ENCODE assay signal across 8 mouse cellular contexts in genomic region chr17:24416051-24416652, GRCm38 (mm10). TPM values are rescaled to one million over a fixed set of nuclear protein-coding genes. Genes with fewer than 3 reads are reported as not detected.
DNase-seq lines count a peak whose midpoint lies in the region; ATAC-seq and TF ChIP-seq lines count a peak whose summit lies in the region.

No protein-coding gene starts in this region.

- no peak for ATAC-seq in forebrain, embryonic 16.5 days
- ATAC-seq in liver, embryonic 15.5 days (ENCODE audit: insufficient read depth) = no peak
- ATAC-seq in cerebellum, adult (ENCODE audit: insufficient number of reproducible peaks, low FRiP score, low TSS enrichment) = no peak

- H3K27ac ChIP-seq in heart, embryonic 10.5 days = no peak overlapping the region
- H3K27ac ChIP-seq in ES-Bruce4 (ENCODE audit: insufficient read depth, low read length) = no peak overlapping the region
- no peak overlapping the region for H3K27ac ChIP-seq in forebrain, embryonic 16.5 days (ENCODE audit: low read length)
- H3K27ac ChIP-seq in liver, embryonic 15.5 days (replicated peaks) = peak overlapping the region; percentile 29; the same call in 1 of the 2 replicates

- intact Hi-C loops in heart, postnatal 36 days (cut with DNase I) = loop anchor here (5.0 to 10.0 kb wide), 2 partner anchors 301 to 479 kb away; partner anchors contain the start of genes Eme2, Mrps34, Nme3 and Rnf151

- H3K9ac ChIP-seq in ES-Bruce4 (ENCODE audit: low read depth, poor library complexity, severe bottlenecking) = peak overlapping the region; percentile 80
- H3K9ac ChIP-seq in forebrain, embryonic 16.5 days (replicated peaks; ENCODE audit: low read depth, low read length) = no peak overlapping the region
- H3K9ac ChIP-seq in liver, embryonic 15.5 days = peak overlapping the region; percentile 83

- WGBS in heart, embryonic 10.5 days = 84% methylated on average over 3 of the region's 3 CpGs
- 84% methylated on average over 3 of the region's 3 CpGs for WGBS in forebrain, embryonic 16.5 days
- 74% methylated on average over 3 of the region's 3 CpGs for WGBS in liver, embryonic 15.5 days (ENCODE audit: insufficient replicate concordance)

- peaks cover 24% of the 10 kb centered on the region for H3K4me1 ChIP-seq in heart, embryonic 10.5 days
- no peaks in the 10 kb centered on the region for H3K4me1 ChIP-seq in ES-Bruce4 (ENCODE audit: control insufficient read depth, insufficient read depth, low read length)
- peaks cover 30% of the 10 kb centered on the region for H3K4me1 ChIP-seq in forebrain, embryonic 16.5 days (replicated peaks; ENCODE audit: control insufficient read depth, insufficient read depth, low read length)
- peaks cover 47% of the 10 kb centered on the region for H3K4me1 ChIP-seq in liver, embryonic 15.5 days (replicated peaks)

- TF ChIP-seq POLR2A in ES-Bruce4 (IDR thresholded peaks at IDR 0.05; ENCODE audit: insufficient read depth, low read length) = no peak

- H3K36me3 ChIP-seq in heart, embryonic 10.5 days = peaks cover 58% of the 10 kb centered on the region
- peaks cover 55% of the 10 kb centered on the region for H3K36me3 ChIP-seq in ES-Bruce4 (ENCODE audit: control insufficient read depth, insufficient read depth, low read length, poor library complexity, severe bottlenecking)
- H3K36me3 ChIP-seq in forebrain, embryonic 16.5 days (ENCODE audit: control insufficient read depth, insufficient read depth) = peaks cover 27% of the 10 kb centered on the region
- peaks cover 65% of the 10 kb centered on the region for H3K36me3 ChIP-seq in liver, embryonic 15.5 days (replicated peaks)

- H3K9me3 ChIP-seq in heart, embryonic 10.5 days = no peaks in the 10 kb centered on the region
- no peaks in the 10 kb centered on the region for H3K9me3 ChIP-seq in ES-Bruce4 (replicated peaks; ENCODE audit: control insufficient read depth, insufficient read depth, low read length, poor library complexity, severe bottlenecking)
- no peaks in the 10 kb centered on the region for H3K9me3 ChIP-seq in forebrain, embryonic 16.5 days (ENCODE audit: control insufficient read depth, low read length)
- H3K9me3 ChIP-seq in liver, embryonic 15.5 days (replicated peaks) = no peaks in the 10 kb centered on the region

- no peaks in the 10 kb centered on the region for H3K27me3 ChIP-seq in heart, embryonic 10.5 days (ENCODE audit: insufficient read depth, poor library complexity, severe bottlenecking)
- no peaks in the 10 kb centered on the region for H3K27me3 ChIP-seq in ES-Bruce4 (ENCODE audit: control insufficient read depth, insufficient read depth, low read length, poor library complexity, severe bottlenecking)
- no peaks in the 10 kb centered on the region for H3K27me3 ChIP-seq in forebrain, embryonic 16.5 days (replicated peaks; ENCODE audit: control insufficient read depth, insufficient read depth, low read length)
- no peaks in the 10 kb centered on the region for H3K27me3 ChIP-seq in liver, embryonic 15.5 days

- peak overlapping the region; percentile 97 for H3K4me2 ChIP-seq in forebrain, embryonic 16.5 days (ENCODE audit: low read length)
- H3K4me2 ChIP-seq in liver, embryonic 15.5 days = peak overlapping the region; percentile 79

- peak overlapping the region; percentile 85 for H3K4me3 ChIP-seq in heart, embryonic 10.5 days
- peak overlapping the region; percentile 49 for H3K4me3 ChIP-seq in ES-Bruce4 (ENCODE audit: low read depth, low read length)
- no peak overlapping the region for H3K4me3 ChIP-seq in forebrain, embryonic 16.5 days (replicated peaks; ENCODE audit: low read length)
- H3K4me3 ChIP-seq in liver, embryonic 15.5 days (replicated peaks) = peak overlapping the region; percentile 90

- DNase-seq in heart, embryonic 10.5 days (ENCODE audit: low spot score) = no peak
- DNase-seq in heart, postnatal 36 days = no peak
- no peak for DNase-seq in right cerebral cortex, adult 2 months (ENCODE audit: low spot score in 2 of 2)
- no peak for DNase-seq in spleen, postnatal 36 days (ENCODE audit: low spot score in 2 of 2)

- TF ChIP-seq CTCF in ES-Bruce4 (IDR thresholded peaks at IDR 0.05; ENCODE audit: low read depth, low read length) = no peak

- no peak for TF ChIP-seq EP300 in ES-Bruce4 (IDR thresholded peaks at IDR 0.05; ENCODE audit: insufficient read depth, low read depth, low read length)

RNA-seq across cellular contexts. Expression of gene Rnps1, which starts 1.8 kb away (rescaled TPM):
- 311 and 345 TPM in 2 replicates for polyA plus RNA-seq in heart, embryonic 10.5 days (2016; fragmentation: Nextera tagmentation; extraction: Ambion mirVana)
- 10 to 100 TPM; 58.4 to 61.6 TPM for total RNA-seq in heart, postnatal 36 days (2021)
- polyA plus RNA-seq in ES-Bruce4 (2011; ENCODE audit: insufficient read depth, insufficient read length, low read depth, missing spikeins) = 323 and 334 TPM in 2 replicates
- polyA plus RNA-seq in forebrain, embryonic 16.5 days (2015; fragmentation: Nextera tagmentation; extraction: Ambion mirVana) = 362 and 389 TPM in 2 replicates
- 109 and 113 TPM in 2 replicates for polyA plus RNA-seq in liver, embryonic 15.5 days (2015; fragmentation: Nextera tagmentation; extraction: Ambion mirVana)

RNA-seq across cellular contexts. Expression of gene Eci1, which starts 10.3 kb away (rescaled TPM):
- polyA plus RNA-seq in heart, embryonic 10.5 days (2016; fragmentation: Nextera tagmentation; extraction: Ambion mirVana) = 146 and 187 TPM in 2 replicates
- 100 to 1,000 TPM; 511 to 548 TPM for total RNA-seq in heart, postnatal 36 days (2021)
- 46.4 and 46.7 TPM in 2 replicates for polyA plus RNA-seq in ES-Bruce4 (2011; ENCODE audit: insufficient read depth, insufficient read length, low read depth, missing spikeins)
- polyA plus RNA-seq in forebrain, embryonic 16.5 days (2015; fragmentation: Nextera tagmentation; extraction: Ambion mirVana) = 30.4 and 34.8 TPM in 2 replicates
- polyA plus RNA-seq in liver, embryonic 15.5 days (2015; fragmentation: Nextera tagmentation; extraction: Ambion mirVana) = 81.2 and 92.2 TPM in 2 replicates

RNA-seq across cellular contexts. Expression of gene Dnase1l2, which starts 26.8 kb away (rescaled TPM):
- polyA plus RNA-seq in heart, embryonic 10.5 days (2016; fragmentation: Nextera tagmentation; extraction: Ambion mirVana) = 1.6 and 2.3 TPM in 2 replicates
- total RNA-seq in heart, postnatal 36 days (2021) = 1 to 10 TPM; 1.1 to 1.4 TPM
- polyA plus RNA-seq in ES-Bruce4 (2011; ENCODE audit: insufficient read depth, insufficient read length, low read depth, missing spikeins) = 0.42 and 0.99 TPM in 2 replicates
- polyA plus RNA-seq in forebrain, embryonic 16.5 days (2015; fragmentation: Nextera tagmentation; extraction: Ambion mirVana) = 6.2 and 9.5 TPM in 2 replicates
- polyA plus RNA-seq in liver, embryonic 15.5 days (2015; fragmentation: Nextera tagmentation; extraction: Ambion mirVana) = 0.39 and 0.41 TPM in 2 replicates

RNA-seq across cellular contexts. Expression of gene E4f1, which starts 54.0 kb away (rescaled TPM):
- polyA plus RNA-seq in heart, embryonic 10.5 days (2016; fragmentation: Nextera tagmentation; extraction: Ambion mirVana) = 27.1 and 30.3 TPM in 2 replicates
- total RNA-seq in heart, postnatal 36 days (2021) = 10 to 100 TPM; 11.0 to 12.4 TPM
- polyA plus RNA-seq in ES-Bruce4 (2011; ENCODE audit: insufficient read depth, insufficient read length, low read depth, missing spikeins) = 13.0 and 15.3 TPM in 2 replicates
- 37.9 and 54.0 TPM in 2 replicates for polyA plus RNA-seq in forebrain, embryonic 16.5 days (2015; fragmentation: Nextera tagmentation; extraction: Ambion mirVana)
- polyA plus RNA-seq in liver, embryonic 15.5 days (2015; fragmentation: Nextera tagmentation; extraction: Ambion mirVana) = 11.5 and 14.2 TPM in 2 replicates

RNA-seq across cellular contexts. Expression of gene Pgp, which starts 54.0 kb away (rescaled TPM):
- polyA plus RNA-seq in heart, embryonic 10.5 days (2016; fragmentation: Nextera tagmentation; extraction: Ambion mirVana) = 86.3 and 91.2 TPM in 2 replicates
- 10 to 100 TPM; 39.1 to 41.9 TPM for total RNA-seq in heart, postnatal 36 days (2021)
- polyA plus RNA-seq in ES-Bruce4 (2011; ENCODE audit: insufficient read depth, insufficient read length, low read depth, missing spikeins) = 15.4 and 16.4 TPM in 2 replicates
- polyA plus RNA-seq in forebrain, embryonic 16.5 days (2015; fragmentation: Nextera tagmentation; extraction: Ambion mirVana) = 50.5 and 54.0 TPM in 2 replicates
- 60.5 and 61.2 TPM in 2 replicates for polyA plus RNA-seq in liver, embryonic 15.5 days (2015; fragmentation: Nextera tagmentation; extraction: Ambion mirVana)
